Mouse (Mus musculus) 416B (cell line): ENCODE results near the gene Prmt1.

Experiments used
- DNase-seq: peaks from one replicate; pipeline ENCODE4 v3.0.0; 2011; ENCODE audit warnings: low read depth

Gene Prmt1

GRCm38 (mm10) chr7:45012824-45013223 is 26.5 kb upstream of the Prmt1 start:
- DNase-seq, result no peak

- no peak for DNase-seq
These were observed 25.6 kb upstream of the Prmt1 start for GRCm38 (mm10) chr7:45012011-45012410.

GRCm38 (mm10) chr7:45008411-45008810 is 22.0 kb upstream of the Prmt1 start:
- no peak for DNase-seq

GRCm38 (mm10) chr7:45007846-45008245 is 21.5 kb upstream of the Prmt1 start:
- no peak for DNase-seq

GRCm38 (mm10) chr7:45007141-45007540 is 20.8 kb upstream of the Prmt1 start:
- no peak for DNase-seq

GRCm38 (mm10) chr7:45006503-45006902 is 20.1 kb upstream of the Prmt1 start:
- no peak for DNase-seq

GRCm38 (mm10) chr7:45005321-45005992 is 19.1 kb upstream of the Prmt1 start:
- no peak for DNase-seq

- peak; percentile 52 for DNase-seq
These were observed 18.2 kb upstream of the Prmt1 start for GRCm38 (mm10) chr7:45004546-45004945.

- DNase-seq, result peak; percentile 62
These were observed 16.1 kb upstream of the Prmt1 start for GRCm38 (mm10) chr7:45002440-45002839.

- DNase-seq, result no peak
These were observed 14.3 kb upstream of the Prmt1 start for GRCm38 (mm10) chr7:45000539-45001114.

GRCm38 (mm10) chr7:44999753-45000152 is 13.4 kb upstream of the Prmt1 start:
- DNase-seq, result no peak

- DNase-seq, result peak; percentile 84
These were observed 12.2 kb upstream of the Prmt1 start, which contains the start of gene Bcl2l12 for GRCm38 (mm10) chr7:44998501-44998955. Gene Bcl2l12, minus strand, starts transcription at chr7:44998712.

- no peak for DNase-seq
These were observed 11.6 kb upstream of the Prmt1 start for GRCm38 (mm10) chr7:44997940-44998428.

GRCm38 (mm10) chr7:44997231-44997939 is 11.0 kb upstream of the Prmt1 start, which contains the start of gene Irf3:
Gene Irf3, plus strand, starts transcription at chr7:44997648.
- peak; percentile 99 for DNase-seq

GRCm38 (mm10) chr7:44996672-44997071 is 10.3 kb upstream of the Prmt1 start:
- no peak for DNase-seq

- no peak for DNase-seq
These were observed 731 bp upstream of the Prmt1 start for GRCm38 (mm10) chr7:44986879-44987718.

- peak; percentile 89 for DNase-seq
These were observed 675 bp downstream of the Prmt1 start for GRCm38 (mm10) chr7:44985595-44986191.

GRCm38 (mm10) chr7:44984833-44985164 is 1.6 kb downstream of the Prmt1 start:
- no peak for DNase-seq

GRCm38 (mm10) chr7:44983944-44984832 is 2.2 kb downstream of the Prmt1 start:
- DNase-seq, result no peak

GRCm38 (mm10) chr7:44983085-44983484 is 3.3 kb downstream of the Prmt1 start:
- peak; percentile 84 for DNase-seq

- no peak for DNase-seq
These were observed 4.8 kb downstream of the Prmt1 start for GRCm38 (mm10) chr7:44981539-44981938.
